Mouse (Mus musculus): ENCODE measurements at regions not wholly inside any gene's neighbourhood (a gene's known extent, or its start where the extent isn't known, plus 50 kb on each side); places are given as distances from the start of the nearest gene placed in this dataset.

DNA sequence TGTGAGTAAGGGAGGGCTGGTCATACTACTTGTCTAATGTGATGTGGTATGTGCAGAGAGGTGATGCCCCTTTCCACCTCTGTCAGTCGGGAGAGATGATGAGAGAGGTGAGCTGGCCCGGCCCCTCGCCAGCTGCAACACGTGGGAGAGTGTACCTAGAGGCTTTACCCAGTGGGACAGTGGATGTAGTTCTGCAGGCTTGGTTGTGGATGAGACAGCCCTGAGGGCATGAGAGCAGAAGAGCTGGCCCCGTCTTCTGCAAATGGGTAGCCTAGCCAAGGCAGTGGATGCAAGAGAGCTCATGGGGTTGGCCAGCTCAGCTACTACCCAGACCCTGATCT lies 88.1 kb upstream of the Gnai1 start:
- TF ChIP-seq CTCF (IDR thresholded peaks at IDR 0.05), result no peak
- no peak for TF ChIP-seq POLR2A (IDR thresholded peaks at IDR 0.05; ENCODE audit: insufficient read depth, low read depth, low read length)
- TF ChIP-seq EP300 (IDR thresholded peaks at IDR 0.05; ENCODE audit: insufficient read depth, low read depth, low read length), result no peak

Data from heart, adult 2 months (tissue).